8 mouse cellular contexts compared by ENCODE assay signal in the genomic region with DNA sequence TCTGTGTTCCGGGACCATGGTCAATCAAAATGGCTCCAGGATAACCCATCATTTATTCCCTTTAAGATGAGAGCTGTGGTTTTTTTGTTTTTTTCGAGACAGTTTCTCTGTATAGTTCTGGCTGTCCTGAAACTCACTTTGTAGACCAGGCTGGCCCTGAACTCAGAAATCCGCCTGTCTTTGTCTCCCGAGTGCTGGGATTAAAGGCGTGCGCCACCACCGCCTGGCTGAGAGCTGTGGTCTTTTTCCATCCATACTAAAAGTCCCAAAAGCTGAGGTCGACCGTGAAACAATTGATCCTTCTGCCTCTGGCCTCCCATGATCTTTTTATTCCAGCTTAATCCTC. TPM values are rescaled to one million over a fixed set of nuclear protein-coding genes. Genes with fewer than 3 reads are reported as not detected.
DNase-seq lines count a peak whose midpoint lies in the region; ATAC-seq and TF ChIP-seq lines count a peak whose summit lies in the region.

No protein-coding gene starts in this region.

- no peak for TF ChIP-seq CTCF in CH12.LX (conservative IDR thresholded peaks at IDR 0.05 in 1 of 2, IDR thresholded peaks at IDR 0.05 in 1 of 2; ENCODE audit: low read depth in 2 of 2, low read length in 2 of 2)
- no peak for TF ChIP-seq CTCF in midbrain, postnatal 0 days (IDR thresholded peaks at IDR 0.05)

- H3K27me3 ChIP-seq in CH12.LX (replicated peaks) = no peaks in the 10 kb centered on the region
- H3K27me3 ChIP-seq in forebrain, embryonic 10.5 days (ENCODE audit: poor library complexity, severe bottlenecking) = no peaks in the 10 kb centered on the region
- no peaks in the 10 kb centered on the region for H3K27me3 ChIP-seq in midbrain, postnatal 0 days (ENCODE audit: insufficient read depth, low read length)

- in situ Hi-C loops in CH12.LX (cut with MboI; ENCODE audit: low pct_ligation_motif_present, low pct_unique_long_range_greater_than_20kb, low sequenced_read_pairs) = no loop called here

- no peak for TF ChIP-seq RAD21 in CH12.LX (IDR thresholded peaks at IDR 0.05; ENCODE audit: low read depth, low read length)

- 5% methylated on average over 9 of the region's 9 CpGs for WGBS in forebrain, embryonic 10.5 days
- WGBS in midbrain, postnatal 0 days = 3% methylated on average over 9 of the region's 9 CpGs

- H3K27ac ChIP-seq in CH12.LX (ENCODE audit: insufficient read depth, low read depth) = no peak overlapping the region; the same call in 1 of the 2 replicates
- H3K27ac ChIP-seq in forebrain, embryonic 10.5 days = peak overlapping the region; percentile 100
- peak overlapping the region; percentile 100 for H3K27ac ChIP-seq in midbrain, postnatal 0 days (ENCODE audit: low read depth, low read length)

- peak overlapping the region; percentile 69 for H3K4me2 ChIP-seq in CH12.LX (ENCODE audit: insufficient read depth, low read depth, poor library complexity, severe bottlenecking)
- H3K4me2 ChIP-seq in midbrain, postnatal 0 days (ENCODE audit: low read depth, low read length, poor library complexity, severe bottlenecking) = peak overlapping the region; percentile 73

- peak; percentile 41 to 56 for DNase-seq in cerebellum, postnatal 10 days
- no peak for DNase-seq in CH12.LX (ENCODE audit: extremely low read depth)
- peak; percentile 59 for DNase-seq in forebrain, embryonic 10.5 days (ENCODE audit: extremely low spot score, low spot score)
- DNase-seq in kidney, postnatal 14 days = peak; percentile 33
- DNase-seq in midbrain, postnatal 0 days (ENCODE audit: low spot score) = peak; percentile 25
- DNase-seq in frontal cortex, postnatal 14 days (ENCODE audit: low spot score in 2 of 2) = no peak

- peak overlapping the region; percentile 59 to 100 (median 97) for H3K4me3 ChIP-seq in CH12.LX (replicated peaks in 1 of 3; ENCODE audit: low read depth in 2 of 3, low read length in 2 of 3, poor library complexity in 1 of 3)
- H3K4me3 ChIP-seq in forebrain, embryonic 10.5 days = peak overlapping the region; percentile 99
- H3K4me3 ChIP-seq in midbrain, postnatal 0 days (ENCODE audit: low read depth, low read length) = peak overlapping the region; percentile 99

- peaks cover 30% of the 10 kb centered on the region for H3K79me2 ChIP-seq in CH12.LX (replicated peaks; ENCODE audit: control insufficient read depth, extremely low read depth, insufficient read depth, poor library complexity, severe bottlenecking)

- peaks cover 5 to 31% of the 10 kb centered on the region in 2 experiments; a peak in 3 of 4 replicates for H3K4me1 ChIP-seq in CH12.LX (ENCODE audit: control insufficient read depth in 1 of 2, insufficient read depth in 2 of 2)
- H3K4me1 ChIP-seq in forebrain, embryonic 10.5 days = peaks cover 43% of the 10 kb centered on the region
- peaks cover 13% of the 10 kb centered on the region; the same call in 1 of the 2 replicates for H3K4me1 ChIP-seq in midbrain, postnatal 0 days (ENCODE audit: insufficient read depth, low read length)

- H3K36me3 ChIP-seq in CH12.LX (replicated peaks in 1 of 2; ENCODE audit: control insufficient read depth in 1 of 2, insufficient read depth in 1 of 2, low read length in 1 of 2) = peaks cover 17 to 29% of the 10 kb centered on the region in 2 experiments
- peaks cover 33% of the 10 kb centered on the region for H3K36me3 ChIP-seq in forebrain, embryonic 10.5 days (replicated peaks)
- peaks cover 7% of the 10 kb centered on the region; the same call in 1 of the 2 replicates for H3K36me3 ChIP-seq in midbrain, postnatal 0 days (ENCODE audit: insufficient read depth, low read length)

- no peak for ATAC-seq in cerebellum, adult (ENCODE audit: insufficient number of reproducible peaks, low FRiP score, low TSS enrichment)
- no peak for ATAC-seq in midbrain, postnatal 0 days (ENCODE audit: low FRiP score)
- no peak for ATAC-seq in megakaryocyte progenitor cell, adult 5-6 weeks (replicated peaks; ENCODE audit: poor library complexity)

- no peak for TF ChIP-seq EP300 in CH12.LX (IDR thresholded peaks at IDR 0.05; ENCODE audit: low read length)

- peak overlapping the region; percentile 100 for H3K9ac ChIP-seq in CH12.LX (ENCODE audit: insufficient read depth, low read depth)
- H3K9ac ChIP-seq in midbrain, postnatal 0 days (replicated peaks; ENCODE audit: low read length, poor library complexity, severe bottlenecking) = peak overlapping the region; percentile 100

- no peak for TF ChIP-seq POLR2A in CH12.LX (IDR thresholded peaks at IDR 0.05; ENCODE audit: low read depth, low read length)

- dilution Hi-C loops in CH12.LX (cut with MboI; ENCODE audit: extremely low pct_ligation_motif_present, extremely low pct_unique_long_range_greater_than_20kb, low sequenced_read_pairs) = no loop called here

- H3K9me3 ChIP-seq in CH12.LX (replicated peaks; ENCODE audit: low read length) = no peaks in the 10 kb centered on the region
- no peaks in the 10 kb centered on the region for H3K9me3 ChIP-seq in forebrain, embryonic 10.5 days
- H3K9me3 ChIP-seq in midbrain, postnatal 0 days (ENCODE audit: low read length) = no peaks in the 10 kb centered on the region

TF ChIP-seq in CH12.LX, 34 proteins besides CTCF, POLR2A, EP300 and RAD21:
- 0 out of 2 replicates have a peak, but pooled peaks have one; percentile 25 for TF ChIP-seq TBP (conservative IDR thresholded peaks at IDR 0.05; ENCODE audit: low read depth, low read length)
- TF ChIP-seq ELF1 (IDR thresholded peaks at IDR 0.05; ENCODE audit: low read depth, low read length) = 0 out of 2 replicates have a peak, but pooled peaks have one; percentile 24
- TF ChIP-seq MAX (IDR thresholded peaks at IDR 0.05; ENCODE audit: low read length) = no peak
- TF ChIP-seq MAFK (IDR thresholded peaks at IDR 0.05; ENCODE audit: insufficient replicate concordance, low read length) = 0 out of 2 replicates have a peak, but pooled peaks have one; percentile 31

RNA-seq across cellular contexts. Expression of gene Ccnl1, which starts 0.8 kb away (rescaled TPM):
- total RNA-seq in CH12.LX (2012; rRNA removed) = 25.1 and 29.9 TPM in 2 replicates
- total RNA-seq in CH12.LX (2014; rRNA removed) = 66.2 and 79.4 TPM in 2 replicates
- polyA plus RNA-seq in CH12.LX (2012; ENCODE audit: insufficient read length, low read depth) = 52.4 and 58.8 TPM in 2 replicates
- 99.3 and 107 TPM in 2 replicates for polyA plus RNA-seq in forebrain, embryonic 10.5 days (2016; fragmentation: Nextera tagmentation; extraction: Ambion mirVana)
- total RNA-seq in midbrain, postnatal 0 days (2014; rRNA removed) = 38.7 and 60.3 TPM in 2 replicates
- polyA plus RNA-seq in midbrain, postnatal 0 days (2015; fragmentation: Nextera tagmentation; extraction: Ambion mirVana) = 52.2 and 58.4 TPM in 2 replicates
- total RNA-seq in megakaryocyte progenitor cell, adult 5-6 weeks (2015) = 225 and 270 TPM in 2 replicates
- total RNA-seq in megakaryocyte progenitor cell, adult 5-6 weeks (2017) = 231 and 265 TPM in 2 replicates

Comparison
In these comparisons a context has a peak if more than half of its experiments do, and no peak if none do; other contexts are left out.
1. DNase-seq: peak in cerebellum, postnatal 10 days (2 of 2), forebrain, embryonic 10.5 days (single experiment), kidney, postnatal 14 days (single experiment) and midbrain, postnatal 0 days (single experiment); none in CH12.LX (single experiment) and frontal cortex, postnatal 14 days (0 of 2).
2. Peak in every context shown above with its lines, with median percentiles within 50 percentile points of each other: H3K4me3 ChIP-seq.